Mouse (Mus musculus) brain, embryonic 14.5 days (tissue): ENCODE data around the gene Sccpdh.

ENCODE experiments used
- CTCF ChIP-seq: fragments of 200-500 bp; IDR thresholded peaks from 2 replicates; pipeline ENCODE4 v1.5.1; 2012; ENCODE audit warnings: inconsistent platforms, mild to moderate bottlenecking, moderate library complexity, borderline replicate concordance; ENCODE audit not compliant: insufficient read depth, insufficient read length; ENCODE audit errors: extremely low read depth
- POLR2A ChIP-seq: fragments of 200-500 bp; IDR thresholded peaks from 2 replicates; pipeline ENCODE4 v1.6.1; 2012; ENCODE audit warnings: mild to moderate bottlenecking, inconsistent platforms, borderline replicate concordance; ENCODE audit not compliant: poor library complexity, insufficient read depth, insufficient read length, severe bottlenecking; ENCODE audit errors: extremely low read depth

DNA sequence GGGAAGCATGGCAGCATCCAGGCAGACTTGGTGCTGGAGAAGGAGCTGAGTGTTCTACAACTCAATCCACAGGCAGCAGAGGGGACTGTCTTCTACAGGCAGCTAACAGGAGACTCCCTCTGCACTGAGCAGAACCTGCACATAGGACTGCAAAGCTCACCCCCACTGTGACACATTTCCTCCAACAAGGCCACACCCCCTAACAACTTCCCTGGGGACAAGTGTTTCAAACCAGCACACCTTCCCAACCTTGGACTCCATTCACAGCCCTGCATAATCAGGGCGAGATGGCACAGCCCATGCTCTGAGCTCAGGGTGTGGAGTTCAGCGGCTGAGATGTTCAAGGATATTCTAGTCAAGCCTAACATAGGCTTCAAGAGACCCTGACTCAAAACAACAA, 9.0 kb downstream of the Sccpdh start:
- TF ChIP-seq POLR2A (no peak), CTCF (no peak)
